Mouse (Mus musculus): ENCODE measurements at regions not wholly inside any gene's neighbourhood (a gene's known extent, or its start where the extent isn't known, plus 50 kb on each side); places are given as distances from the start of the nearest gene placed in this dataset.

DNA sequence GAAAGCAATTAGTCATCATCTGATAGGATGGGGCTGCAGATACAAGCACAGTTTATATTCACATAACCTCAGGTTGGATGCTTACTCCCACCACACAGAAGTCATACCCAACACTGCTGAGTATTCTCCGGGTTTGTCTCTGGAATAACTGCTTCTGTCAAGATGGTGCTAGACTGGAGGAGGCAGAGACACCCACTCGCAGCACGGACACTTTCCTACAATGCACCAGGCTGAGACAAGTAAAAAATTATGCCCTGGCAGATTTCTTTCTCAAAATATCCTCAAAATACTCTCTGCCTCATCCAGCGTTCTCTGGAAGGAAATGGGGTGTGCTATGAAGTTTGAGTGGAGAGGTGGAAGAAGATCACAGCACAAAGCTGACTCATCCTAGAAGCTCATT is 763.1 kb downstream of the Gm9195 start:
- no peak for TF ChIP-seq POLR2A (IDR thresholded peaks at IDR 0.05; ENCODE audit: low read depth, low read length)
- no peak for TF ChIP-seq CTCF (conservative IDR thresholded peaks at IDR 0.05; ENCODE audit: insufficient read depth, insufficient read length, low read depth, low read length)
